Mouse (Mus musculus) embryonic facial prominence, embryonic 11.5 days (tissue): ENCODE measurements around the gene Rassf7. TPM values are rescaled to one million over a fixed set of nuclear protein-coding genes. Genes with fewer than 3 reads are reported as not detected.
A peak's percentile ranks its signal among the peaks of the same experiment; 100 is the strongest.

Source experiments
- ATAC-seq: fragments of 200-750 bp; cut with Nextera tagmentation; replicated peaks from 2 replicates; pipeline ENCODE4 v1.8.0; 2017; ENCODE audit warnings: low read depth; ENCODE audit not compliant: insufficient number of reproducible peaks, low FRiP score, low TSS enrichment
- DNase-seq: peaks from one replicate; pipeline ENCODE4 v3.0.0-alpha.2; 2015; ENCODE audit warnings: low spot score
- H3K27ac ChIP-seq: fragments of 300-500 bp; sonication (generic); replicated peaks from 2 replicates; pipeline ENCODE4 v1.5.1; 2014; ENCODE audit warnings: mild to moderate bottlenecking, low read depth, low read length, control low read depth
- H3K27me3 ChIP-seq: fragments of 300-500 bp; sonication (generic); 2 replicates; pipeline ENCODE4 v1.6.1; 2014; ENCODE audit warnings: mild to moderate bottlenecking, low read length, moderate library complexity, mixed read lengths; ENCODE audit not compliant: control insufficient read depth, insufficient read depth
- H3K36me3 ChIP-seq: fragments of 300-500 bp; sonication (generic); replicated peaks from 2 replicates; pipeline ENCODE4 v1.6.1; 2014; ENCODE audit warnings: low read depth, mild to moderate bottlenecking, low read length, moderate library complexity, mixed read lengths; ENCODE audit not compliant: control insufficient read depth, insufficient read depth
- H3K4me1 ChIP-seq: fragments of 300-500 bp; sonication (generic); 2 replicates; pipeline ENCODE4 v1.6.1; 2014; ENCODE audit warnings: low read length, mixed read lengths; ENCODE audit not compliant: control insufficient read depth, insufficient read depth
- H3K4me2 ChIP-seq: fragments of 300-500 bp; sonication (generic); 2 replicates; pipeline ENCODE4 v1.6.1; 2014; ENCODE audit warnings: low read depth, mild to moderate bottlenecking, control low read depth, low read length, moderate library complexity
- H3K4me3 ChIP-seq: fragments of 300-500 bp; sonication (generic); 2 replicates; pipeline ENCODE4 v1.5.1; 2014; ENCODE audit warnings: low read depth, low read length, control low read depth
- H3K9ac ChIP-seq: fragments of 300-500 bp; sonication (generic); replicated peaks from 2 replicates; pipeline ENCODE4 v1.6.1; 2014; ENCODE audit warnings: mild to moderate bottlenecking, control low read depth, low read length
- H3K9me3 ChIP-seq: fragments of 300-500 bp; sonication (generic); replicated peaks from 2 replicates; pipeline ENCODE4 v1.6.1; 2016; ENCODE audit warnings: mild to moderate bottlenecking, low read length, inconsistent platforms, mixed read lengths; ENCODE audit not compliant: control insufficient read depth
- WGBS: fragments of 180-500 bp; shearing (Covaris S2); extraction: QIAGEN DNeasy Blood & Tissue Kit; methylation state at CpG from one replicate; pipeline ENCODE4 v1.1.7; 2014; 5-methylcytosine and 5-hydroxymethylcytosine counted together
- polyA plus RNA-seq: library from polyadenylated mRNA; unstranded; fragments of >200 nt; fragmentation: Nextera tagmentation; extraction: Ambion mirVana; gene quantifications from 2 replicates; pipeline ENCODE4 v1.2.1, GENCODE M21; 2014

The Rassf7 gene
- polyA plus RNA-seq, 1 experiment from 2014 or later: 33.0 TPM

- Histone ChIP-seq H3K27me3 (no peaks in the 10 kb centered on the region), H3K27ac (peak overlapping the region; percentile 59), H3K9ac (peak overlapping the region; percentile 54), H3K4me3 (peak overlapping the region; percentile 52), H3K4me2 (peak overlapping the region; percentile 88), H3K9me3 (no peaks in the 10 kb centered on the region), H3K36me3 (no peaks in the 10 kb centered on the region), H3K4me1 (peaks cover 7% of the 10 kb centered on the region; the same call in 1 of the 2 replicates)
- 3% methylated on average over 44 of the region's 44 CpGs for WGBS
- peak; percentile 96 for ATAC-seq
- peak; percentile 99 for DNase-seq
Measured at GRCm38 (mm10) chr7:141221249-141222125, 5.8 kb downstream of the Rassf7 start.

- 14% methylated on average over 8 of the region's 8 CpGs for WGBS
- no peaks in the 10 kb centered on the region for H3K27me3 ChIP-seq
- peak overlapping the region; percentile 54 for H3K4me2 ChIP-seq
- ATAC-seq (0 out of 2 replicates have a peak, but pooled peaks have one; percentile 1), DNase-seq (no peak)
- no peaks in the 10 kb centered on the region for H3K36me3 ChIP-seq
- peaks cover 6% of the 10 kb centered on the region; the same call in 1 of the 2 replicates for H3K4me1 ChIP-seq
- peak overlapping the region; percentile 54 for H3K9ac ChIP-seq
- peak overlapping the region; percentile 22 for H3K4me3 ChIP-seq
- H3K27ac ChIP-seq: peak overlapping the region; percentile 59
- H3K9me3 ChIP-seq: no peaks in the 10 kb centered on the region
Measured at GRCm38 (mm10) chr7:141222126-141222467, 6.4 kb downstream of the Rassf7 start.

GRCm38 (mm10) chr7:141222696-141223215, 7.1 kb downstream of the Rassf7 start:
- 89% methylated on average over 4 of the region's 4 CpGs for WGBS
- no peak overlapping the region for H3K4me3 ChIP-seq
- H3K4me2 ChIP-seq: no peak overlapping the region
- peaks cover 6% of the 10 kb centered on the region; the same call in 1 of the 2 replicates for H3K4me1 ChIP-seq
- H3K9me3 ChIP-seq: no peaks in the 10 kb centered on the region
- 0 out of 2 replicates have a peak overlapping the region, but pooled peaks have one; percentile 59 for H3K27ac ChIP-seq
- H3K9ac ChIP-seq: no peak overlapping the region; the same call in 1 of the 2 replicates
- DNase-seq (no peak), ATAC-seq (no peak)
- no peaks in the 10 kb centered on the region for H3K36me3 ChIP-seq
- H3K27me3 ChIP-seq: no peaks in the 10 kb centered on the region

GRCm38 (mm10) chr7:141226535-141226934, 10.9 kb downstream of the Rassf7 start:
- Histone ChIP-seq H3K4me1 (peaks cover 6% of the 10 kb centered on the region; the same call in 1 of the 2 replicates), H3K9me3 (no peaks in the 10 kb centered on the region), H3K4me2 (no peak overlapping the region), H3K4me3 (no peak overlapping the region), H3K36me3 (no peaks in the 10 kb centered on the region; the same call in 1 of the 2 replicates), H3K27ac (no peak overlapping the region), H3K27me3 (no peaks in the 10 kb centered on the region), H3K9ac (no peak overlapping the region)
- ATAC-seq: no peak
- DNase-seq: no peak
- 79% methylated on average over 6 of the region's 6 CpGs for WGBS

- Histone ChIP-seq H3K27me3 (no peaks in the 10 kb centered on the region), H3K9me3 (no peaks in the 10 kb centered on the region), H3K4me1 (no peaks in the 10 kb centered on the region), H3K4me2 (no peak overlapping the region), H3K27ac (no peak overlapping the region), H3K36me3 (peaks cover 7% of the 10 kb centered on the region), H3K4me3 (no peak overlapping the region), H3K9ac (no peak overlapping the region)
- ATAC-seq: no peak
- 72% methylated on average over 4 of the region's 4 CpGs for WGBS
- DNase-seq: no peak
Measured at GRCm38 (mm10) chr7:141227796-141228195, 12.1 kb downstream of the Rassf7 start.

GRCm38 (mm10) chr7:141228279-141229067, 12.8 kb downstream of the Rassf7 start, which contains the start of gene Phrf1:
Gene Phrf1, plus strand, starts transcription at chr7:141228784.
- peaks cover 9% of the 10 kb centered on the region for H3K36me3 ChIP-seq
- H3K27me3 ChIP-seq: no peaks in the 10 kb centered on the region
- H3K4me1 ChIP-seq: no peaks in the 10 kb centered on the region
- H3K27ac ChIP-seq: peak within 1 kb of the TSS; percentile 75
- peak within 1 kb of the TSS; percentile 89 for H3K4me2 ChIP-seq
- DNase-seq: peak; percentile 92
- WGBS: under 1% methylated on average over 76 of the region's 76 CpGs
- peak within 1 kb of the TSS; percentile 100 for H3K4me3 ChIP-seq
- peak; percentile 89 for ATAC-seq
- H3K9ac ChIP-seq: peak within 1 kb of the TSS; percentile 98
- H3K9me3 ChIP-seq: no peaks in the 10 kb centered on the region

GRCm38 (mm10) chr7:141229702-141230101, 14.0 kb downstream of the Rassf7 start:
- peak overlapping the region; percentile 89 for H3K4me2 ChIP-seq
- peaks cover 11% of the 10 kb centered on the region for H3K36me3 ChIP-seq
- 50% methylated on average over 6 of the region's 6 CpGs for WGBS
- H3K9ac ChIP-seq: peak overlapping the region; percentile 98
- peak overlapping the region; percentile 100 for H3K4me3 ChIP-seq
- no peak for ATAC-seq
- no peak overlapping the region for H3K27ac ChIP-seq
- DNase-seq: no peak
- no peaks in the 10 kb centered on the region for H3K27me3 ChIP-seq
- H3K9me3 ChIP-seq: no peaks in the 10 kb centered on the region
- H3K4me1 ChIP-seq: no peaks in the 10 kb centered on the region
